Mouse (Mus musculus): ENCODE results near the gene Stn1.
"Not testable (repeated sequence)": the region's sequence is repeated elsewhere in the genome, so short reads cannot be mapped to it uniquely, and the experiment has no call there.

The Stn1 gene

GRCm38 (mm10) chr19:47537300-47537792 lies at the start of gene Stn1:
Stn1 (minus strand) TSS chr19:47537507.
- no peak for DNase-seq

- no peak for DNase-seq
These were observed 49.7 kb upstream of the Stn1 start for GRCm38 (mm10) chr19:47587009-47587408.

GRCm38 (mm10) chr19:47585772-47586171 lies 48.5 kb upstream of the Stn1 start:
- DNase-seq = no peak

- peak; percentile 41 to 45 for DNase-seq
These were observed 42.7 kb upstream of the Stn1 start for GRCm38 (mm10) chr19:47579788-47580631.

GRCm38 (mm10) chr19:47579225-47579787 lies 42.0 kb upstream of the Stn1 start, which contains the start of gene Slk:
Slk (plus strand) TSS chr19:47579678.
- peak; percentile 87 to 91 for DNase-seq

- DNase-seq = peak in 1 of 2 experiments; percentile 20
These were observed 41.4 kb upstream of the Stn1 start for GRCm38 (mm10) chr19:47578581-47579224.

GRCm38 (mm10) chr19:47573718-47574117 lies 36.4 kb upstream of the Stn1 start:
- no peak for DNase-seq

GRCm38 (mm10) chr19:47571981-47572380 lies 34.7 kb upstream of the Stn1 start:
- not testable (repeated sequence) for DNase-seq

- no peak for DNase-seq
These were observed 32.7 kb upstream of the Stn1 start for GRCm38 (mm10) chr19:47570042-47570441.

- no peak for DNase-seq
These were observed 28.7 kb upstream of the Stn1 start for GRCm38 (mm10) chr19:47565994-47566393.

GRCm38 (mm10) chr19:47565031-47565654 lies 27.8 kb upstream of the Stn1 start:
- no peak for DNase-seq

GRCm38 (mm10) chr19:47563715-47564114 lies 26.4 kb upstream of the Stn1 start:
- no peak for DNase-seq

GRCm38 (mm10) chr19:47561996-47562441 lies 24.7 kb upstream of the Stn1 start:
- no peak for DNase-seq

GRCm38 (mm10) chr19:47560544-47561161 lies 23.3 kb upstream of the Stn1 start:
- DNase-seq = no peak

GRCm38 (mm10) chr19:47559751-47560512 lies 22.6 kb upstream of the Stn1 start:
- DNase-seq = peak; percentile 36 to 42

GRCm38 (mm10) chr19:47559145-47559544 lies 21.8 kb upstream of the Stn1 start:
- no peak for DNase-seq

GRCm38 (mm10) chr19:47549584-47549983 lies 12.3 kb upstream of the Stn1 start:
- DNase-seq = no peak

- DNase-seq = no peak
These were observed 11.9 kb upstream of the Stn1 start for GRCm38 (mm10) chr19:47549174-47549573.

- DNase-seq = no peak
These were observed 11.2 kb upstream of the Stn1 start for GRCm38 (mm10) chr19:47548432-47549076.

- DNase-seq = peak; percentile 74 to 81
These were observed 8.2 kb upstream of the Stn1 start for GRCm38 (mm10) chr19:47545528-47545927.

- DNase-seq = no peak
These were observed 7.7 kb upstream of the Stn1 start for GRCm38 (mm10) chr19:47545055-47545454.
